Mouse (Mus musculus): ENCODE data around the gene Calcr.
A peak's percentile ranks its signal among the peaks of the same experiment; 100 is the strongest.
"Not testable (repeated sequence)": the region's sequence is repeated elsewhere in the genome, so short reads cannot be mapped to it uniquely, and the experiment has no call there.

Calcr gene

GRCm38 (mm10) chr6:3764230-3764764 lies at the start of gene Calcr:
Gene Calcr (minus strand): TSS chr6:3764714.
- DNase-seq (ENCODE audit: inconsistent age in 2 of 2, low spot score in 1 of 2), result no peak

GRCm38 (mm10) chr6:3767485-3767884 lies 3.0 kb upstream of the Calcr start:
- no peak for DNase-seq (ENCODE audit: inconsistent age in 2 of 2, low spot score in 1 of 2)

GRCm38 (mm10) chr6:3763171-3763967 lies 1.1 kb downstream of the Calcr start:
- no peak for DNase-seq (ENCODE audit: inconsistent age in 2 of 2, low spot score in 1 of 2)

- DNase-seq (ENCODE audit: inconsistent age in 2 of 2, low spot score in 1 of 2), result no peak
Observed at GRCm38 (mm10) chr6:3751576-3751975, 12.9 kb downstream of the Calcr start.

GRCm38 (mm10) chr6:3749624-3750023 lies 14.9 kb downstream of the Calcr start:
- DNase-seq (ENCODE audit: inconsistent age in 2 of 2, low spot score in 1 of 2), result no peak

- peak in 1 of 2 experiments; percentile 27 for DNase-seq (ENCODE audit: inconsistent age in 2 of 2, low spot score in 1 of 2)
Observed at GRCm38 (mm10) chr6:3745546-3745945, 19.0 kb downstream of the Calcr start.

- DNase-seq (ENCODE audit: inconsistent age in 2 of 2, low spot score in 1 of 2), result peak in 1 of 2 experiments; percentile 21
Observed at GRCm38 (mm10) chr6:3741996-3742713, 22.4 kb downstream of the Calcr start.

- DNase-seq (ENCODE audit: inconsistent age in 2 of 2, low spot score in 1 of 2), result no peak
Observed at GRCm38 (mm10) chr6:3741296-3741695, 23.2 kb downstream of the Calcr start.

- no peak for DNase-seq (ENCODE audit: inconsistent age in 2 of 2, low spot score in 1 of 2)
Observed at GRCm38 (mm10) chr6:3730246-3730867, 34.2 kb downstream of the Calcr start.

- no peak for DNase-seq (ENCODE audit: inconsistent age in 2 of 2, low spot score in 1 of 2)
Observed at GRCm38 (mm10) chr6:3688087-3688642, 76.3 kb downstream of the Calcr start.

- DNase-seq (ENCODE audit: inconsistent age in 2 of 2, low spot score in 1 of 2), result not testable (repeated sequence)
Observed at GRCm38 (mm10) chr6:3678286-3678685, 86.2 kb downstream of the Calcr start.

- no peak for DNase-seq (ENCODE audit: inconsistent age in 2 of 2, low spot score in 1 of 2)
Observed at GRCm38 (mm10) chr6:3677806-3678205, 86.7 kb downstream of the Calcr start.

- not testable (repeated sequence) for DNase-seq (ENCODE audit: inconsistent age in 2 of 2, low spot score in 1 of 2)
Observed at GRCm38 (mm10) chr6:3671941-3672340, 92.6 kb downstream of the Calcr start.

- no peak for DNase-seq (ENCODE audit: inconsistent age in 2 of 2, low spot score in 1 of 2)
Observed at GRCm38 (mm10) chr6:3664147-3664716, 100.3 kb downstream of the Calcr start.

- no peak for DNase-seq (ENCODE audit: inconsistent age in 2 of 2, low spot score in 1 of 2)
Observed at GRCm38 (mm10) chr6:3658405-3658804, 106.1 kb downstream of the Calcr start.
